Mouse (Mus musculus): ENCODE data around the gene Nrip1. TPM values are rescaled to one million over a fixed set of nuclear protein-coding genes. Genes with fewer than 3 reads are reported as not detected.
A peak's percentile ranks its signal among the peaks of the same experiment; 100 is the strongest.

Gene Nrip1
- polyA plus RNA-seq, 1 experiment from 2014 or later = 32.8 TPM

- 39% methylated on average over 12 of the region's 12 CpGs for WGBS
- peak overlapping the region; percentile 85 for H3K4me3 ChIP-seq
- H3K4me2 ChIP-seq = peak overlapping the region; percentile 66
- peaks cover 44% of the 10 kb centered on the region for H3K4me1 ChIP-seq (replicated peaks)
- H3K27ac ChIP-seq (replicated peaks) = no peak overlapping the region
- ATAC-seq (ENCODE audit: low read depth) = no peak
- H3K27me3 ChIP-seq = no peaks in the 10 kb centered on the region
- peak overlapping the region; percentile 97 for H3K9ac ChIP-seq
- H3K36me3 ChIP-seq = no peaks in the 10 kb centered on the region
- no peaks in the 10 kb centered on the region for H3K9me3 ChIP-seq
These were observed 2.7 kb downstream of the Nrip1 start for GRCm38 (mm10) chr16:76370716-76371613.

- H3K27ac ChIP-seq (replicated peaks) = no peak overlapping the region
- peaks cover 52% of the 10 kb centered on the region for H3K4me1 ChIP-seq (replicated peaks)
- no peaks in the 10 kb centered on the region for H3K9me3 ChIP-seq
- no peak for ATAC-seq (ENCODE audit: low read depth)
- H3K27me3 ChIP-seq = no peaks in the 10 kb centered on the region
- peak overlapping the region; percentile 66 for H3K4me2 ChIP-seq
- 30% methylated on average over 6 of the region's 6 CpGs for WGBS
- H3K9ac ChIP-seq = peak overlapping the region; percentile 9; the same call in 1 of the 2 replicates
- no peaks in the 10 kb centered on the region for H3K36me3 ChIP-seq
- H3K4me3 ChIP-seq = peak overlapping the region; percentile 85; the same call in 1 of the 2 replicates
These were observed 3.4 kb downstream of the Nrip1 start for GRCm38 (mm10) chr16:76370041-76370715.

- no peak overlapping the region for H3K4me3 ChIP-seq
- 82% methylated on average over 9 of the region's 9 CpGs for WGBS
- H3K4me1 ChIP-seq (replicated peaks) = peaks cover 59% of the 10 kb centered on the region
These were observed 4.4 kb downstream of the Nrip1 start for GRCm38 (mm10) chr16:76369236-76369635.

GRCm38 (mm10) chr16:76367261-76367908 lies 6.2 kb downstream of the Nrip1 start:
- H3K36me3 ChIP-seq = no peaks in the 10 kb centered on the region
- no peaks in the 10 kb centered on the region for H3K9me3 ChIP-seq
- 84% methylated on average over 12 of the region's 12 CpGs for WGBS
- no peak overlapping the region for H3K27ac ChIP-seq (replicated peaks)
- no peaks in the 10 kb centered on the region for H3K27me3 ChIP-seq
- ATAC-seq (ENCODE audit: low read depth) = no peak
- H3K4me2 ChIP-seq = no peak overlapping the region
- H3K9ac ChIP-seq = no peak overlapping the region
- H3K4me1 ChIP-seq (replicated peaks) = peaks cover 54% of the 10 kb centered on the region
- no peak overlapping the region for H3K4me3 ChIP-seq

More at GRCm38 (mm10) chr16:76369236-76369635, 4.4 kb downstream of the Nrip1 start:
- ATAC-seq (ENCODE audit: low read depth) = no peak
- Histone ChIP-seq H3K4me2 (no peak overlapping the region), H3K27ac (replicated peaks) (no peak overlapping the region), H3K9ac (no peak overlapping the region), H3K9me3 (no peaks in the 10 kb centered on the region), H3K36me3 (no peaks in the 10 kb centered on the region), H3K27me3 (no peaks in the 10 kb centered on the region)

- H3K9ac ChIP-seq = no peak overlapping the region; the same call in 1 of the 2 replicates
- H3K4me3 ChIP-seq = no peak overlapping the region
- ATAC-seq (ENCODE audit: low read depth) = no peak
- H3K27me3 ChIP-seq = no peaks in the 10 kb centered on the region
- H3K36me3 ChIP-seq = no peaks in the 10 kb centered on the region
- no peaks in the 10 kb centered on the region for H3K9me3 ChIP-seq
- peak overlapping the region; percentile 7; the same call in 1 of the 2 replicates for H3K4me2 ChIP-seq
- H3K27ac ChIP-seq (replicated peaks) = no peak overlapping the region
- 49% methylated on average over 17 of the region's 17 CpGs for WGBS
- H3K4me1 ChIP-seq (replicated peaks) = peaks cover 44% of the 10 kb centered on the region
These were observed 7.7 kb downstream of the Nrip1 start for GRCm38 (mm10) chr16:76365790-76366406.

- ATAC-seq (ENCODE audit: low read depth) = no peak
- Histone ChIP-seq H3K27ac (replicated peaks) (0 out of 2 replicates have a peak overlapping the region, but pooled peaks have one; percentile 20), H3K9ac (no peak overlapping the region; the same call in 1 of the 2 replicates), H3K27me3 (no peaks in the 10 kb centered on the region), H3K4me2 (peak overlapping the region; percentile 7; the same call in 1 of the 2 replicates), H3K36me3 (no peaks in the 10 kb centered on the region), H3K4me3 (no peak overlapping the region), H3K9me3 (no peaks in the 10 kb centered on the region), H3K4me1 (replicated peaks) (peaks cover 38% of the 10 kb centered on the region)
- 43% methylated on average over 10 of the region's 10 CpGs for WGBS
These were observed 8.4 kb downstream of the Nrip1 start for GRCm38 (mm10) chr16:76365237-76365636.

GRCm38 (mm10) chr16:76363641-76364040 lies 10.0 kb downstream of the Nrip1 start:
- no peak overlapping the region for H3K4me2 ChIP-seq
- H3K9ac ChIP-seq = no peak overlapping the region
- ATAC-seq (ENCODE audit: low read depth) = no peak
- 88% methylated on average over 3 of the region's 3 CpGs for WGBS
- peaks cover 29% of the 10 kb centered on the region for H3K4me1 ChIP-seq (replicated peaks)
- no peak overlapping the region for H3K27ac ChIP-seq (replicated peaks)
- no peak overlapping the region for H3K4me3 ChIP-seq
- H3K9me3 ChIP-seq = no peaks in the 10 kb centered on the region
- H3K27me3 ChIP-seq = no peaks in the 10 kb centered on the region
- no peaks in the 10 kb centered on the region for H3K36me3 ChIP-seq

GRCm38 (mm10) chr16:76362982-76363381 lies 10.6 kb downstream of the Nrip1 start:
- WGBS = 96% methylated on average over 12 of the region's 12 CpGs

GRCm38 (mm10) chr16:76360441-76360840 lies 13.2 kb downstream of the Nrip1 start:
- H3K27ac ChIP-seq (replicated peaks) = no peak overlapping the region
- H3K27me3 ChIP-seq = no peaks in the 10 kb centered on the region
- H3K4me2 ChIP-seq = no peak overlapping the region
- WGBS = 90% methylated on average over 6 of the region's 6 CpGs
- no peak overlapping the region for H3K4me3 ChIP-seq
- ATAC-seq (ENCODE audit: low read depth) = no peak
- H3K9me3 ChIP-seq = no peaks in the 10 kb centered on the region
- H3K9ac ChIP-seq = no peak overlapping the region
- H3K36me3 ChIP-seq = no peaks in the 10 kb centered on the region
- H3K4me1 ChIP-seq (replicated peaks) = peaks cover 18% of the 10 kb centered on the region

More at GRCm38 (mm10) chr16:76362982-76363381, 10.6 kb downstream of the Nrip1 start:
- Histone ChIP-seq H3K4me3 (no peak overlapping the region), H3K4me2 (no peak overlapping the region), H3K27me3 (no peaks in the 10 kb centered on the region), H3K27ac (replicated peaks) (no peak overlapping the region), H3K9ac (no peak overlapping the region), H3K4me1 (replicated peaks) (peaks cover 31% of the 10 kb centered on the region), H3K9me3 (no peaks in the 10 kb centered on the region), H3K36me3 (no peaks in the 10 kb centered on the region)
- no peak for ATAC-seq (ENCODE audit: low read depth)

GRCm38 (mm10) chr16:76358757-76359156 lies 14.9 kb downstream of the Nrip1 start:
- no peaks in the 10 kb centered on the region for H3K27me3 ChIP-seq
- no peaks in the 10 kb centered on the region for H3K36me3 ChIP-seq
- H3K4me1 ChIP-seq (replicated peaks) = peaks cover 8% of the 10 kb centered on the region
- H3K9me3 ChIP-seq = no peaks in the 10 kb centered on the region
- ATAC-seq (ENCODE audit: low read depth) = no peak
- H3K27ac ChIP-seq (replicated peaks) = no peak overlapping the region
- H3K9ac ChIP-seq = no peak overlapping the region
- WGBS = 53% methylated on average over 4 of the region's 4 CpGs
- H3K4me3 ChIP-seq = no peak overlapping the region
- no peak overlapping the region for H3K4me2 ChIP-seq

- H3K4me1 ChIP-seq (replicated peaks) = peaks cover 8% of the 10 kb centered on the region
- H3K4me2 ChIP-seq = no peak overlapping the region
- ATAC-seq (ENCODE audit: low read depth) = no peak
- H3K4me3 ChIP-seq = no peak overlapping the region
- no peaks in the 10 kb centered on the region for H3K36me3 ChIP-seq
- WGBS = 77% methylated on average over 18 of the region's 18 CpGs
- H3K9ac ChIP-seq = no peak overlapping the region
- no peaks in the 10 kb centered on the region for H3K9me3 ChIP-seq
- H3K27ac ChIP-seq (replicated peaks) = no peak overlapping the region
- H3K27me3 ChIP-seq = no peaks in the 10 kb centered on the region
These were observed 15.4 kb downstream of the Nrip1 start for GRCm38 (mm10) chr16:76358128-76358748.

Data from neural tube, embryonic 13.5 days (tissue).